Mouse (Mus musculus): ENCODE data around the gene Gata2. TPM values are rescaled to one million over a fixed set of nuclear protein-coding genes. Genes with fewer than 3 reads are reported as not detected.

Gene Gata2
- total and polyA plus RNA-seq, 2 experiments from 2014 or later = 17.2 to 19.3 TPM

- no peak within 1 kb of the TSS for H3K4me2 ChIP-seq (ENCODE audit: low read depth, low read length, poor library complexity, severe bottlenecking)
- no peaks in the 10 kb centered on the region for H3K9me3 ChIP-seq (ENCODE audit: low read length)
- no peak for TF ChIP-seq CTCF (IDR thresholded peaks at IDR 0.05)
- no peak within 1 kb of the TSS for H3K27ac ChIP-seq (ENCODE audit: low read depth, low read length)
- no peak for ATAC-seq (ENCODE audit: low FRiP score)
- no peak for DNase-seq (ENCODE audit: low spot score)
- H3K36me3 ChIP-seq (ENCODE audit: insufficient read depth, low read length) = no peaks in the 10 kb centered on the region
- no peaks in the 10 kb centered on the region for H3K4me1 ChIP-seq (ENCODE audit: insufficient read depth, low read length)
- no peak within 1 kb of the TSS for H3K9ac ChIP-seq (replicated peaks; ENCODE audit: low read length, poor library complexity, severe bottlenecking)
- H3K4me3 ChIP-seq (ENCODE audit: low read depth, low read length) = no peak within 1 kb of the TSS
- 44% methylated on average over 10 of the region's 10 CpGs for WGBS
- no peaks in the 10 kb centered on the region for H3K27me3 ChIP-seq (ENCODE audit: insufficient read depth, low read length)
Measured at GRCm38 (mm10) chr6:88221968-88222367, 28.3 kb downstream of the Gata2 start, which contains the start of gene Dnajb8. TSS of gene Dnajb8 (plus strand) at chr6:88222268.

DNA sequence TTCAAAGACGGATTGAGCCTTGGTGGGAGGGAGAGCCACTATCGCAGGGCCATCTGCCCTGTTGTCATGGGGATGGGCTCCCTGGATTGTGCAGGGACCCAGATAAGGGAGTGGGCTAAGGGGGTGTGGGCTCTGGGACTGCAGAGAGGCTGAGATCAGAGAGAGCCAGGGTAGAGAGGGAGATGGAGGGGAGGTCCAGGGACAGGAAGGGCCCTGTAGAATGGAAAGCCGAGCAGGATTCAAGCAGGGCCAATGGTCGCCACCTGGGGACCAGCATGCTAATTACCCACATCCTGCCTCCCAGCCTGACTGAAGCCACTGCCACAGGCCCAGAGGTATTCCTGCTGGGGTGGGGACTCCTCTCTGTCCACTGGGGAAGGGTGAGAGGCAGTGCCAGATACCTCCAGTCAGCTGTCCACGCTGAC, 32.9 kb downstream of the Gata2 start:
- no peak overlapping the region for H3K27ac ChIP-seq (ENCODE audit: low read depth, low read length)
- peaks cover 3% of the 10 kb centered on the region; the same call in 1 of the 2 replicates for H3K27me3 ChIP-seq (ENCODE audit: insufficient read depth, low read length)
- no peak overlapping the region for H3K9ac ChIP-seq (replicated peaks; ENCODE audit: low read length, poor library complexity, severe bottlenecking)
- no peak overlapping the region for H3K4me3 ChIP-seq (ENCODE audit: low read depth, low read length)
- DNase-seq (ENCODE audit: low spot score) (peak; percentile 3), ATAC-seq (ENCODE audit: low FRiP score) (no peak)
- H3K9me3 ChIP-seq (ENCODE audit: low read length) = no peaks in the 10 kb centered on the region
- H3K36me3 ChIP-seq (ENCODE audit: insufficient read depth, low read length) = no peaks in the 10 kb centered on the region
- H3K4me1 ChIP-seq (ENCODE audit: insufficient read depth, low read length) = no peaks in the 10 kb centered on the region
- H3K4me2 ChIP-seq (ENCODE audit: low read depth, low read length, poor library complexity, severe bottlenecking) = no peak overlapping the region
- WGBS = 19% methylated on average over 5 of the region's 5 CpGs
- no peak for TF ChIP-seq CTCF (IDR thresholded peaks at IDR 0.05)

- no peak overlapping the region for H3K4me3 ChIP-seq (ENCODE audit: low read depth, low read length)
- H3K4me2 ChIP-seq (ENCODE audit: low read depth, low read length, poor library complexity, severe bottlenecking) = no peak overlapping the region
- no peak overlapping the region for H3K9ac ChIP-seq (replicated peaks; ENCODE audit: low read length, poor library complexity, severe bottlenecking)
- DNase-seq (ENCODE audit: low spot score) = no peak
- 80% methylated on average over 7 of the region's 7 CpGs for WGBS
- peaks cover 3% of the 10 kb centered on the region; the same call in 1 of the 2 replicates for H3K27me3 ChIP-seq (ENCODE audit: insufficient read depth, low read length)
- H3K9me3 ChIP-seq (ENCODE audit: low read length) = no peaks in the 10 kb centered on the region
- no peak for TF ChIP-seq CTCF (IDR thresholded peaks at IDR 0.05)
- H3K4me1 ChIP-seq (ENCODE audit: insufficient read depth, low read length) = no peaks in the 10 kb centered on the region
- no peak overlapping the region for H3K27ac ChIP-seq (ENCODE audit: low read depth, low read length)
- no peaks in the 10 kb centered on the region for H3K36me3 ChIP-seq (ENCODE audit: insufficient read depth, low read length)
- ATAC-seq (ENCODE audit: low FRiP score) = no peak
Measured at GRCm38 (mm10) chr6:88227537-88227936, 33.8 kb downstream of the Gata2 start.

DNA sequence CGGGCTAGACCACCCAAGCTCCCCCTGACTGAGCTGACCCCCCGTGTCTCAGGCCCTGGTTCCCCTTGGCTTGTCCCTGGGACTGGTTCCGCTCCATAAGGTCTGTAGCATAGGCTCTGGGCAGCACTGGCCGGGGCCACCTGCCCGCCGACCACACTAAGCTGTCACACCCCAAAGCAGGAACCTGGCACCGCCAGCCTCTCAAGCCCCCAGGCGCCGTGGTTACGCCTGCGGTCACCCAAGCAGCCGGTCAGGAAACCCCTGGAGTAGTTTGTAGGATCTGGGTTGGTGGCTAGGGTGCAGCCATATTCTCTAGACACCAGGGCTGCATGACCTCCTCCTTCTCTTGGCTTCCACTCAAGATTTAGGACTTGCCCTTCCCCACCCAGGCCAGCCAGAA, 35.5 kb downstream of the Gata2 start:
- no peak for TF ChIP-seq CTCF (IDR thresholded peaks at IDR 0.05)
- Histone ChIP-seq H3K4me1 (ENCODE audit: insufficient read depth, low read length) (no peaks in the 10 kb centered on the region), H3K4me3 (ENCODE audit: low read depth, low read length) (no peak overlapping the region), H3K36me3 (ENCODE audit: insufficient read depth, low read length) (no peaks in the 10 kb centered on the region), H3K9me3 (ENCODE audit: low read length) (no peaks in the 10 kb centered on the region), H3K4me2 (ENCODE audit: low read depth, low read length, poor library complexity, severe bottlenecking) (no peak overlapping the region), H3K27me3 (ENCODE audit: insufficient read depth, low read length) (peaks cover 3% of the 10 kb centered on the region; the same call in 1 of the 2 replicates), H3K27ac (ENCODE audit: low read depth, low read length) (no peak overlapping the region), H3K9ac (replicated peaks; ENCODE audit: low read length, poor library complexity, severe bottlenecking) (no peak overlapping the region)
- WGBS = 82% methylated on average over 12 of the region's 12 CpGs
- no peak for ATAC-seq (ENCODE audit: low FRiP score)
- no peak for DNase-seq (ENCODE audit: low spot score)

- H3K9ac ChIP-seq (replicated peaks; ENCODE audit: low read length, poor library complexity, severe bottlenecking) = no peak overlapping the region
- no peak overlapping the region for H3K27ac ChIP-seq (ENCODE audit: low read depth, low read length)
- ATAC-seq (ENCODE audit: low FRiP score) (no peak), DNase-seq (ENCODE audit: low spot score) (no peak)
- H3K27me3 ChIP-seq (ENCODE audit: insufficient read depth, low read length) = peaks cover 3% of the 10 kb centered on the region; the same call in 1 of the 2 replicates
- H3K36me3 ChIP-seq (ENCODE audit: insufficient read depth, low read length) = no peaks in the 10 kb centered on the region
- H3K4me2 ChIP-seq (ENCODE audit: low read depth, low read length, poor library complexity, severe bottlenecking) = no peak overlapping the region
- WGBS = 90% methylated on average over 7 of the region's 7 CpGs
- no peaks in the 10 kb centered on the region for H3K9me3 ChIP-seq (ENCODE audit: low read length)
- no peak for TF ChIP-seq CTCF (IDR thresholded peaks at IDR 0.05)
- H3K4me3 ChIP-seq (ENCODE audit: low read depth, low read length) = no peak overlapping the region
- H3K4me1 ChIP-seq (ENCODE audit: insufficient read depth, low read length) = no peaks in the 10 kb centered on the region
Measured at GRCm38 (mm10) chr6:88231821-88232220, 38.1 kb downstream of the Gata2 start.

GRCm38 (mm10) chr6:88232221-88232620, 38.5 kb downstream of the Gata2 start:
- Histone ChIP-seq H3K4me2 (ENCODE audit: low read depth, low read length, poor library complexity, severe bottlenecking) (no peak overlapping the region), H3K36me3 (ENCODE audit: insufficient read depth, low read length) (no peaks in the 10 kb centered on the region), H3K9me3 (ENCODE audit: low read length) (no peaks in the 10 kb centered on the region), H3K27me3 (ENCODE audit: insufficient read depth, low read length) (peaks cover 3% of the 10 kb centered on the region; the same call in 1 of the 2 replicates), H3K4me3 (ENCODE audit: low read depth, low read length) (no peak overlapping the region), H3K27ac (ENCODE audit: low read depth, low read length) (no peak overlapping the region), H3K4me1 (ENCODE audit: insufficient read depth, low read length) (no peaks in the 10 kb centered on the region), H3K9ac (replicated peaks; ENCODE audit: low read length, poor library complexity, severe bottlenecking) (no peak overlapping the region)
- WGBS = 58% methylated on average over 6 of the region's 6 CpGs
- TF ChIP-seq CTCF (IDR thresholded peaks at IDR 0.05) = no peak
- DNase-seq (ENCODE audit: low spot score) = no peak
- no peak for ATAC-seq (ENCODE audit: low FRiP score)
